Mouse (Mus musculus): ENCODE measurements at regions not wholly inside any gene's neighbourhood (a gene's known extent, or its start where the extent isn't known, plus 50 kb on each side); places are given as distances from the start of the nearest gene placed in this dataset.

- no peak for DNase-seq (ENCODE audit: low spot score in 2 of 2)
These were observed 101.0 kb upstream of the Dio3 start for GRCm38 (mm10) chr12:110177826-110178225.

GRCm38 (mm10) chr12:110183473-110183872, 95.4 kb upstream of the Dio3 start:
- no peak for DNase-seq (ENCODE audit: low spot score in 2 of 2)

DNA sequence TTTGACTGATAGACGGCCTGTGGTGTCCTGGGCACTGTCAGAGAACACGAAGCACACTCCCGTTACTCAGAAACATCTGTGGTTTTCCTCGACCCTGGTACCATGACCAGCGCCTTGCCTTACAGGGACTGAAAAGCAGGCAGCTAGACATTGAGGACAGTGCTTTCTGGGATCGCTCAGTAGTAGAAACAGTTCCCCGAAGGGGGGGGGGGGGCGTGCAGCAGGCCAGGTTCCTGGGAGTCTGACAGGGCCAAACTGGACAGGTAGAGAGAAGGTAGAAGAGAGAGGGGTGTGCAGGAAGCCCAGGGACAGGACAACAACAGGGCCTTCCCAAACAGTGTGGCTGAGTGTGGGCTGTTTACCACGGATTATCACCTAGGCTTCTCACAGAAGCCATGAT, 93.5 kb upstream of the Dio3 start:
- no peak for DNase-seq (ENCODE audit: low spot score in 2 of 2)

DNA sequence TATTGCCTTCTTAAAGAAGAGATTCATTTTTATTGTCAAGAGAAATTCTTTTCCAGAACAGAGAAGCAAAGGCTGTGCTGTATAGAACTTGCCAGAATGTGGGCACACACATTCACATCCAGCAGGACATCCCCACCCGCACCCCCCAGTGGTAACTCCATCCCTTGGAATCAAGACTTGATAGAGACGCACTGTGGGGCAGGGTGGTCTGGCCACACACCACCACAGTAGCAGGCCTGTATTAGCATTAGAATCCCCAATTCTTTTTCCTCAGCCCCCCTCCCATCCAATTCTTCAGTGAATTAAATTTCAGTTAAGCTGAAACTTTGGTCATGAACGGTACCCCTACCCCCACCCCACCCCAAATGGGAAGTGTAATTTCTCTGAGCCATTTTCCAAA, 92.5 kb upstream of the Dio3 start:
- no peak for DNase-seq (ENCODE audit: low spot score in 2 of 2)

- no peak for DNase-seq (ENCODE audit: low spot score in 2 of 2)
These were observed 92.0 kb upstream of the Dio3 start for GRCm38 (mm10) chr12:110186911-110187245.

- DNase-seq (ENCODE audit: low spot score in 2 of 2): no peak
These were observed 91.4 kb upstream of the Dio3 start for GRCm38 (mm10) chr12:110187246-110188135.

DNA sequence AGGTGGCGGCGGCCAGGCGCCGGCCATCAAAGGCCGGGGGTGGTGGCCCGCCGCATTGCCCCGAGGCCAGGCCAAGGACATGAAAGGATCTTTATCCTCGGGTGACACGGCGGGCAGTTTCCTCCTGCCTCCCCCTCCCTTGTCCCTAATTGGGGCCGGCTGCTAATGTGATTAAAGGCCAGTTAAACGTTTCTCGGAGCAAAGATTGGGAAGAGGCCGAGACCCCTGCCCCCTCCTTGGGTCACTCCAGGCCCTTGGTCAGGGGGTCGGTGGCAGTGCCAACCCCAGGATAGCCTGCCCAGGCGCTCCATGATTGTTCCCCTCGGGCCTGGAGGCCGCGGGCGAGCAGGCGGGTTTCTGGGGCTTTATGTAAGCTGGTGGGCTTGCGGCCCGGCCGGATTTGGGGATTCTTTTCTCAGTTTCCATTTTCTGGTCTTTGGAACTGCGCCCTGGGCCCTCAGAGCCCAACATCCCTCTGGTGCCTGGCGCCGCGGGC, 90.7 kb upstream of the Dio3 start:
- no peak for DNase-seq (ENCODE audit: low spot score in 2 of 2)

DNA sequence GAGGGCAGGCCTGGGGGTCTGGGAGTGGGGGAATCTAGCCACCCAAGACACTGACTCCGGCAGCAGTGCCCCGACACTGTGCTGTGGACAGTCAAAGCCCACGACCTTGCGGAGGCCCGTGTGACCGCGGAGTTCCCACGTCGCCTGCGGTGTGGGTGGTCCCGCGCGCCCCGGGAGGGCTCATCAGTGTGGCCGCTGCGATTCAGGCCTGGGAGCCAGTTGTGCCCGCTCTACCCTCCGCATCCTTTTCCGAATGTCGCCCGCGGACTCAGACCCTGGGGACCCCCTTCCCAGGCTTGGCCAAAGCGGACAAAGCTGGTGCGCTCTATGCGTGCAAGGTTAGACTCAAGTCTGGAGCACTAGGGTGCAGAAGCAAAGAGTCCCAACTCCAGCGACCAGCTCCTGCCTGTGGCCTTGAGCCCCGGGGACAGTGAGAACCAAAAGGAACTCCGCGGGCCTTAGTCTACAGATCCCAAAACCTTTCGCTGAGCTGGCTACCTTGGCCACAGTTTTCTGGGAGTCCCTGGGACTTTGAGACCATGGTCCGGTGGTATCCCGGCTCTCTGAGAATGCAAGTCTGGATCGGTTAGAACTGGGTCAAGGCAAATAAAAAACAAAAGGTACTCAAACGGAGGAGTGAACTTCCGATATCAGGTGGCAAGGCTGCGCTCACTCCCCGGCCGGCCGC, 90.1 kb upstream of the Dio3 start:
- no peak for DNase-seq (ENCODE audit: low spot score in 2 of 2)

DNA sequence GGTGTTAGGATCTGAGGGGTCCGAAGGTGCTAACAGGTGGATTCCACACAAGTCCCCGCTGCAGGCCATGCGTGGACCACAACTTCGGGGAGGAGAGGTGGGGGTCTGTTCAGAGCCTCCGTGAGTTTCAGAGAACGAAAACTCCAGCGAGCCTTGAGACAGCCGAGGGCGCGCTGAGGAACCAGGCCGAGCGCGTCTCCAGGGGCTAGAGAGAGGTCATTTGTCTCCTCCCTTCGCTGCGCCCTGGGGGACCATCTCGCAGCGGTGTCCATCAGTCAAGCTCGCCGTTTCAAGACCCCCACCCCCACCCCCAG, 89.6 kb upstream of the Dio3 start:
- DNase-seq (ENCODE audit: low spot score in 2 of 2): no peak

- no peak for DNase-seq (ENCODE audit: low spot score in 2 of 2)
These were observed 86.7 kb upstream of the Dio3 start for GRCm38 (mm10) chr12:110192186-110192585.

GRCm38 (mm10) chr12:110197366-110197765, 81.5 kb upstream of the Dio3 start:
- no peak for DNase-seq (ENCODE audit: low spot score in 2 of 2)

DNA sequence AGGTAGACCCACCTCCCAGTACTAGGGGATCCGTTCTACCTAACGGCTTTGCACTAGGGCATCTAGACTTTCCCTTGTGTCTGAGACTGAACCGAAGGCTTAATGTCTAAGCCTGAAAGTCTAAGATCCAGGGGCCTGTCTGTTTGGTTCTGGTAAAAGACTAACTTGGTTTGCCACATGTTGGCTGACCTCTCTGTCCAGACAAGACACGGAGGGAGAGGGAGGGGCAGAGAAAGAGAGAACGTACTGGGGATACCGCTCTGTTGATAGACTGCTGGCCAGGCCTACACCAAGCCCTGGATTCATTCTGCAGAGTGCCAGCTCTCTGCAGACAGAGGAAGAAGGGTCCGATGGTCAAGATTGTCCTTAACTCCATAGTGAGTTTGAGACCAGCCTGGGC, 78.4 kb upstream of the Dio3 start:
- no peak for DNase-seq (ENCODE audit: low spot score in 2 of 2)

DNA sequence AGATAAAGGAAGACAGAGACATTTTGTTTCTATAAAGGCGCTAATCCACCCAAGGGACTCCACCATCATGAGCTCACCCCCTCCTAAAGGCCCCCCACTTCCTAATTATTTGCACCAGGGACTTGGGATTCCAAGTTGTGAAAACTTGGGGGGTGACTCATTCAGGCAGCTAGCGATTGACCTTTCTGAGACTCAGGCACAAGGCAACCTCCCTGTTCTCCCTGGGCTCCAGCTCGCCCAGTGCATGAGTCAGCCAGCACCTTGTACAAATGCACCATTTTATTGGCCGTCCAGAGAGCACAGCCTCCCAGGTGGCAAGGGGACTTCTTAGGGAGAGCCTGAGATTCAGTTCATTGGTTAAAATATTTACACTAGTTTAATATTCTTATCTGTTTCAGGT, 78.0 kb upstream of the Dio3 start:
- no peak for DNase-seq (ENCODE audit: low spot score in 2 of 2)

DNA sequence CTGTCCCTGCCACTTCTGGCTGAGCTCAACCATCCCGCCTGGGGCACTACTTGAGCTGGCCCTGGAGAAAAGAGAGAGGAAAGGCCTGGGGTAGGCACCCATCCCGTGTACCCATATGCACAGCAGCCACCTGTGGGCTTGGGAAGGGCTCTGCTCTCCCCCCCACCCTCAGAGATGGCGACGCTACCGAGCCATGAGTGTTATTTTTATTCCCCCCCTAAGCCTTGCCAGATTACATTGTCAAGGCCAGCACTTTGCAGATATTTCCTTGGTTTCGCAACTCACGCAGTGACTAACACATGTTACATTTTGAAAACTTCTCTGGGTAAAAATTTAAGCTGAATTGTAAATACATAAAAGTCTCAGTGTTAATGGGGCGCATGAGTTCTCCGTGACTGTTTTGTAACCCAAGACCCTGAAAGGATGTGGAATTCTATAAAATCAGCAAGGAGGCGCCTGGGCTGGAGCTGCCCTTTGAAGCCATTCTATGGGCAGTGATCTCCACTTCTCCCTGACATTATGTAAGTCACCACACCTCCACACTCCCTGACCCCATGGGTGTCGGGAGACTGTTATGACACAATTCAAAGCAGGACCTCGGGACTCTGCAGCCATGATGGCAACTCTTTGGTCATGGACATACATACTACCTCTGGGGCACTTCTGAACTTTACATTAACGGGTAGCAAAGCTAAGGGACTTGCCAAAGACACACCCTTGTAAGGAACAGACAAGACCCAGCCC, 75.4 kb upstream of the Dio3 start:
- DNase-seq (ENCODE audit: low spot score in 2 of 2): no peak

GRCm38 (mm10) chr12:110204246-110204989, 74.5 kb upstream of the Dio3 start:
- no peak for DNase-seq (ENCODE audit: low spot score in 2 of 2)

GRCm38 (mm10) chr12:110206271-110206670, 72.6 kb upstream of the Dio3 start:
- DNase-seq (ENCODE audit: low spot score in 2 of 2): no peak

DNA sequence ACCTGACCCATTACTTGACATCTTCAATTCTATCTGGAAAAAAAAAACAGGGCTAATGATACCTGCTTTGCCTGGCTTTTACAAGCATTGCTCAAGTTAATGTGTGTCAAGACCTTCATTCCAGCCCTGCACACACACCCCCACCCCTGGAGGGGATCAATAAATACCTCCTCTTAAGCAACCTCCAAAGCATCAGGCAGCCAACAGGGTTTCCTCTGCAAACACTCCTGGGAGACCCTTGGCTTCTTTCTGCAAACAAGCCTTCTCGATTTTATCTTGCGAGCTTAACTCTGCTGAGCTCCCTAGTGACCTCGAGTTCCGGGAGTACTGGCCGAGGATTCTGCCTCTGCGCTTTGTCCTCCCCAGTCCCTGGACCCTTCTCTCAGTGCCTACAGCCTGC, 72.1 kb upstream of the Dio3 start:
- DNase-seq (ENCODE audit: low spot score in 2 of 2): no peak

- DNase-seq (ENCODE audit: low spot score in 2 of 2): no peak
These were observed 71.5 kb upstream of the Dio3 start for GRCm38 (mm10) chr12:110207246-110207852.

GRCm38 (mm10) chr12:110212716-110213115, 66.2 kb upstream of the Dio3 start:
- no peak for DNase-seq (ENCODE audit: low spot score in 2 of 2)

DNA sequence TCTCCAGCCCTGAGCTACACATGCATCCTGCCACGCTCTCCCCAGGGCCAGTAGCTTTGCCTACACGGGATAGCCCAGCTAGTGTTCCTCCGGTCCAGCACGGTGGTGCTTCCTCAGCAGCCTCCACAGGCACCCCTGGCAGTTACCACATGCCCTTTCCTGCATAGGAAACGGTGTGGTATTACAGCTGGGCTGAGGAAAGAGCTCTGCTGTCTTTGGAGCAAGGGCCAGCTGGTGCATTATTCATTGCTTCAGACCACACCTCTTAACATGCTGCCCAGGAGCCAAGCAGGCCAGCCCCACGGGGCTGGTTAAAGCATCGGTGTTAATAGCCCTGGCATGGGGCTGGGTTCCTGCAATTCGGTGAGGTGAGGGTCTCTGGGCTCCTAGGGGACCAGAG, 64.0 kb upstream of the Dio3 start:
- no peak for DNase-seq (ENCODE audit: low spot score in 2 of 2)

- no peak for DNase-seq (ENCODE audit: low spot score in 2 of 2)
These were observed 63.6 kb upstream of the Dio3 start for GRCm38 (mm10) chr12:110215311-110215710.

DNA sequence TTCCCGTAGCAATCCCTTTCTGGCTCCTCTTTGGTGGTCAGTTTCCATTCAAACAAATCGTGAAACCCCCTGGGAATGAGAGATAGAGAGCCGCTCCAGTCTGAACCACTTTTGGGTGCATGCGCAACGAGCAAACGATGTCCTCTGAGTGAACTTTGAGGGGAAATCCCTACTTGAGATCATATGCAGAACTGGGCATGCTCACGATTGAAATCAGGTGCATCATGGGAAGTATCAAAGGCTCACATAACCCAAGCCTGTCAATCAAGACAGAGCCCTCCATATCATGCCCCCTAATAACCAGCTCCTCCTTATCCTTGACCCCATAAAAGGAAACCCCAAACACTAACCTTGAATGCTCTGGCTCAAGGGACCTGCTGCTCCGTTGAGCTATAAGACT, 59.1 kb upstream of the Dio3 start:
- DNase-seq (ENCODE audit: low spot score in 2 of 2): no peak

Measured in left cerebral cortex, adult 9 months (tissue).